Mouse (Mus musculus) 416B (cell line): ENCODE results near the gene Eif2d.
A peak's percentile ranks its signal among the peaks of the same experiment; 100 is the strongest.

Experiments
- DNase-seq: peaks from one replicate; pipeline ENCODE4 v3.0.0; 2011; ENCODE audit warnings: low read depth

The Eif2d gene

GRCm38 (mm10) chr1:131213361-131213760, 60.4 kb downstream of the Eif2d start:
- no peak for DNase-seq

GRCm38 (mm10) chr1:131218933-131219332, 66.0 kb downstream of the Eif2d start:
- DNase-seq, result no peak

- DNase-seq, result no peak
Observed at GRCm38 (mm10) chr1:131221822-131222590, 69.0 kb downstream of the Eif2d start.

GRCm38 (mm10) chr1:131223345-131223744, 70.4 kb downstream of the Eif2d start:
- DNase-seq, result no peak

DNA sequence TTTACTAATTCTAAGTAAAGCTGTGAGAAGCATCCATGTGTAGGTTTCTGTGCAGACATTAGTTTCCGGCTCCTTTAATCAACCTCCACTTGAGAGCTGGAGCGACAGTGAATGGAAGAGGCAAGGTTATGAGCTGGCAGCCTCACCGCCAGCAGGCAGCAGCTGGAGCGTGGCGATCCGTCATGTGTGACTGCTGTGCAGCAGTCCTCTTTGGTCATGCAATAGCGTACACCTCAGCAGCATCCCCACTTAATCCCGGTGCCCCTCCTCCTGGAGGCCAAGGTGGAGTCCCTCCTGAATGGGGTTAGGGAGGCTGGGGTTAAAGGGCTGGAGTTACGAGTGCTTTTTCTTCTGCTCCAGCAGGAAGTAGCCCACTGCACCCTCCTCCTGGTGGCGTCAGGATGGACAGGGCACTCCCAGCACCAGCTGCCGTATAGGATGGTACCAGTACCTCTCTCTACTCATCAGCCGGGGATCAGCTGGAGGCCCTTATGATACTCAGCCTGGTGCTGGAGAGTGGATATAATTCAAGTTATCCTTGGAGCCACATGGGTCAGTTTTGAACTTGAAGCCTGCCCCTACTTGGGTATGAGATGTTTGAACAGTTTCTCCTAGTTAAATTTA, 72.0 kb downstream of the Eif2d start:
- no peak for DNase-seq

- DNase-seq, result no peak
Observed at GRCm38 (mm10) chr1:131228225-131228624, 75.2 kb downstream of the Eif2d start.

DNA sequence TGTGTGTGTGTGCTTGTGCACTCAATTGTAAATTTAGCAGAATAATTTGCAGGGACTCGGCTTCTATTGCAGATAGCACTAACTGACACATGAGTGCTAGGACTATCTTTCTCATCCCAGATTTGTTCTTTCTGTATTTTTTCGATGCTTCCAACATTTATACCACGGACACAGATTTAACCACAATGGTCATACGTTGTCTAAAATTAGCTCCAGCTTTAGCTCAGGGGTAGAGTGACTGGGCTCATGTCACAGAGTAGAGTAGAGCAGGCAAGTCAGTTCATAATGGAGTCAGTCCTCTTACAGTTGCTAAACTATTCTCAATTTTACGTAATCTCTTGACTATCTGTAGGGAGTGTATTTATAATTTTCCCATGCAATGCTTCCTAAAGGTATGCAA, 75.7 kb downstream of the Eif2d start:
- no peak for DNase-seq

DNA sequence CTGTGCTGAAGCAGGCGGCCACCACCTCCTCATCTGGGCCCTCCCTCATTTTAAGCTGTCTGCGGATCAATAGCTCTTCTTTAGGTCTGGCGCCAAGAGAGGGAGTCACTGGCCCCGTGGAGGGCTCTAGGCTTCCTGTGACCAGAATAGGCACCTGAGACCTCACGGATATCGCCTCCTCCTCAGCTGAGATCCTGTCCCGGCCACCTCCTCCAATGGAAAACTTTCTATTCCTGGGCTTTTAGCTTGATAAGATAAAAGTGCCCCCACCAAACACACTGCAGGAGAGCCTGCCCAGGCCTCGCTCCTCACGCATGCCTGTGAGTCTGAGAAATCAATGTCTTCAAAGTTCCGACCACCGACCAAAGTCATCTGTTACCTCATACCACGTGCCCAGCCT, 80.5 kb downstream of the Eif2d start:
- DNase-seq, result no peak

GRCm38 (mm10) chr1:131236077-131236476, 83.1 kb downstream of the Eif2d start:
- DNase-seq, result peak; percentile 81
